Mouse (Mus musculus) embryonic facial prominence, embryonic 12.5 days (tissue): ENCODE measurements around the gene 1700056E22Rik. TPM values are rescaled to one million over a fixed set of nuclear protein-coding genes. Genes with fewer than 3 reads are reported as not detected.

ENCODE experiments used
- ATAC-seq: fragments of 200-750 bp; cut with Nextera tagmentation; 2 replicates; pipeline ENCODE4 v1.8.0; 2017; ENCODE audit not compliant: insufficient number of reproducible peaks, insufficient read depth, low FRiP score, low TSS enrichment
- H3K27ac ChIP-seq: fragments of 300-500 bp; sonication (generic); 2 replicates; pipeline ENCODE4 v1.5.1; 2016; ENCODE audit warnings: mild to moderate bottlenecking
- H3K27me3 ChIP-seq: fragments of 300-500 bp; sonication (generic); 2 replicates; pipeline ENCODE4 v1.6.1; 2016; ENCODE audit warnings: mild to moderate bottlenecking, moderate library complexity
- H3K36me3 ChIP-seq: fragments of 300-500 bp; sonication (generic); 2 replicates; pipeline ENCODE4 v1.6.1; 2016; ENCODE audit warnings: mild to moderate bottlenecking
- H3K4me1 ChIP-seq: fragments of 300-500 bp; sonication (generic); 2 replicates; pipeline ENCODE4 v1.6.1; 2016
- H3K4me2 ChIP-seq: fragments of 300-500 bp; sonication (generic); replicated peaks from 2 replicates; pipeline ENCODE4 v1.6.1; 2016; ENCODE audit warnings: mild to moderate bottlenecking, moderate library complexity
- H3K4me3 ChIP-seq: fragments of 300-500 bp; sonication (generic); 2 replicates; pipeline ENCODE4 v1.5.1; 2016; ENCODE audit warnings: mild to moderate bottlenecking
- H3K9ac ChIP-seq: fragments of 300-500 bp; sonication (generic); 2 replicates; pipeline ENCODE4 v1.6.1; 2016; ENCODE audit warnings: mild to moderate bottlenecking, moderate library complexity
- H3K9me3 ChIP-seq: fragments of 300-500 bp; sonication (generic); 2 replicates; pipeline ENCODE4 v1.6.1; 2016; ENCODE audit warnings: mild to moderate bottlenecking, moderate library complexity
- WGBS: fragments of 180-500 bp; shearing (Covaris S2); methylation state at CpG from one replicate; pipeline ENCODE4 v1.1.7; 2016; 5-methylcytosine and 5-hydroxymethylcytosine counted together
- polyA plus RNA-seq: library from polyadenylated mRNA; unstranded; fragments of >200 nt; fragmentation: Nextera tagmentation; extraction: Ambion mirVana; gene quantifications from 2 replicates; pipeline ENCODE4 v1.2.1, GENCODE M21; 2016

Gene 1700056E22Rik
- polyA plus RNA-seq, 1 experiment from 2014 or later, result 1.0 TPM

GRCm38 (mm10) chr1:184033390-184034010 lies 601 bp downstream of the 1700056E22Rik start:
- Histone ChIP-seq H3K4me3 (peak overlapping the region; percentile 70), H3K4me2 (peak overlapping the region; percentile 85), H3K9me3 (no peaks in the 10 kb centered on the region), H3K36me3 (no peaks in the 10 kb centered on the region), H3K4me1 (0 out of 2 replicates have a peak, but pooled peaks cover 10% of the 10 kb centered on the region), H3K27me3 (0 out of 2 replicates have a peak, but pooled peaks cover 3% of the 10 kb centered on the region), H3K27ac (peak overlapping the region; percentile 94), H3K9ac (peak overlapping the region; percentile 75)
- ATAC-seq, result peak; percentile 73
- under 1% methylated on average over 62 of the region's 63 CpGs for whole genome bisulfite sequencing

- Histone ChIP-seq H3K9me3 (no peaks in the 10 kb centered on the region), H3K4me2 (peak overlapping the region; percentile 85), H3K4me3 (peak overlapping the region; percentile 70), H3K27me3 (0 out of 2 replicates have a peak, but pooled peaks cover 3% of the 10 kb centered on the region), H3K27ac (peak overlapping the region; percentile 94), H3K9ac (peak overlapping the region; percentile 75), H3K36me3 (no peaks in the 10 kb centered on the region), H3K4me1 (0 out of 2 replicates have a peak, but pooled peaks cover 10% of the 10 kb centered on the region)
- ATAC-seq, result no peak
- 21% methylated on average over 19 of the region's 19 CpGs for WGBS
Observed at GRCm38 (mm10) chr1:184032682-184033389, 1.3 kb downstream of the 1700056E22Rik start.

GRCm38 (mm10) chr1:184030070-184030802 lies 3.9 kb downstream of the 1700056E22Rik start:
- ATAC-seq, result no peak
- H3K27me3 ChIP-seq, result 0 out of 2 replicates have a peak, but pooled peaks cover 3% of the 10 kb centered on the region

DNA sequence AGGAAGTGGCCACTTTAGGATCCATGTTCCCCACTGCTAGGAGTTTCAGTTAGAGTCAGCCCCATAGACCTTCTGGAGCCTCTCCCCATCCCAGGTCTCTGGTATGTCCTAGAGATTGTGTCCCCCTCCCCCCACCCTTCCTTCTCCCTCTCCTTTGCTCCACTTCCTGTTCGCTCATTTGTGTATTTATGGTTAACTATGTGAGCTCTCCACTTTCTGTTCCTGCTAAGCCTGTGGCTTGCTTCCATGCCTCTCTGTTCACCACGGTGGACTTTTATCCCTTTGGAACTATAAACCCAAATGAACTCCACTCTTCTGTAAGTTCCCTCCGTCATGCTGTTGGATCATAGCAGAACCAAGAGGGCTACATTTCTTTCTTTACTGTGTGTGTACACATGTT lies 7.1 kb downstream of the 1700056E22Rik start:
- ATAC-seq, result no peak
- 83% methylated on average over 3 of the region's 3 CpGs for WGBS
- Histone ChIP-seq H3K27me3 (no peaks in the 10 kb centered on the region), H3K27ac (no peak overlapping the region), H3K36me3 (no peaks in the 10 kb centered on the region), H3K9me3 (no peaks in the 10 kb centered on the region), H3K4me1 (no peaks in the 10 kb centered on the region), H3K4me3 (no peak overlapping the region), H3K9ac (no peak overlapping the region), H3K4me2 (no peak overlapping the region)

More at GRCm38 (mm10) chr1:184030070-184030802, 3.9 kb downstream of the 1700056E22Rik start:
- no peak overlapping the region for H3K4me2 ChIP-seq
- H3K9ac ChIP-seq, result no peak overlapping the region
- no peaks in the 10 kb centered on the region for H3K36me3 ChIP-seq
- 0 out of 2 replicates have a peak, but pooled peaks cover 6% of the 10 kb centered on the region for H3K4me1 ChIP-seq
- H3K9me3 ChIP-seq, result no peaks in the 10 kb centered on the region
- no peak overlapping the region for H3K4me3 ChIP-seq
- H3K27ac ChIP-seq, result no peak overlapping the region
- WGBS, result 91% methylated on average over 8 of the region's 8 CpGs

DNA sequence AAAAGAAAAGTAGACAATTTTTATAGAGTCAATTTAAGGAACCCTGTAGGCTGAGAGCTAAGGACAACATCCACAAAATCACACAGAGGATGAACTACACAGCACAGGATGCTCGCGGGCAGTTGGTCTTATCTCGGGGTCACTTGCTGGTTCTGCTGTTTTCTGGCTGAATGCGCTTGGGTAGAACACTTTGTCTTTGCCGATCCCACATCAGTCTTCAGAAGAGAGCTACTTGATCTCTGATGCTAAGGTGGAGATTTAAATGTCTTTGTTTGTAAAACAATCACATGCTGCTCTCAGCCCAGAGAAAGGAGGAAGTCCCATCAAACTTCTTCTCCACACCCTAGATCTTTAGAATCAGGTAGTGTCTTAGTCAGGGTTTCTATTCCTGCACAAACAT lies 9.0 kb downstream of the 1700056E22Rik start:
- Histone ChIP-seq H3K36me3 (no peaks in the 10 kb centered on the region), H3K27ac (no peak overlapping the region), H3K4me3 (no peak overlapping the region), H3K4me1 (no peaks in the 10 kb centered on the region), H3K27me3 (no peaks in the 10 kb centered on the region), H3K9me3 (no peaks in the 10 kb centered on the region), H3K4me2 (no peak overlapping the region), H3K9ac (no peak overlapping the region)
- WGBS, result 92% methylated on average over 5 of the region's 5 CpGs
- ATAC-seq, result no peak

GRCm38 (mm10) chr1:184024631-184025030 lies 9.5 kb downstream of the 1700056E22Rik start:
- H3K4me3 ChIP-seq, result no peak overlapping the region
- 96% methylated on average over 2 of the region's 2 CpGs for WGBS
- H3K4me1 ChIP-seq, result no peaks in the 10 kb centered on the region
- no peak for ATAC-seq
- H3K27ac ChIP-seq, result no peak overlapping the region
- H3K9ac ChIP-seq, result no peak overlapping the region
- no peaks in the 10 kb centered on the region for H3K27me3 ChIP-seq
- H3K36me3 ChIP-seq, result no peaks in the 10 kb centered on the region
- no peaks in the 10 kb centered on the region for H3K9me3 ChIP-seq
- H3K4me2 ChIP-seq, result no peak overlapping the region

- H3K27ac ChIP-seq, result no peak overlapping the region
- H3K9ac ChIP-seq, result no peak overlapping the region
- H3K9me3 ChIP-seq, result no peaks in the 10 kb centered on the region
- H3K4me3 ChIP-seq, result no peak overlapping the region
- 64% methylated on average over 2 of the region's 2 CpGs for WGBS
- no peaks in the 10 kb centered on the region for H3K4me1 ChIP-seq
- no peak overlapping the region for H3K4me2 ChIP-seq
- H3K36me3 ChIP-seq, result no peaks in the 10 kb centered on the region
- ATAC-seq, result no peak
- H3K27me3 ChIP-seq, result no peaks in the 10 kb centered on the region
Observed at GRCm38 (mm10) chr1:184023971-184024370, 10.1 kb downstream of the 1700056E22Rik start.

- H3K9ac ChIP-seq, result no peak overlapping the region
- 36% methylated on average over 6 of the region's 6 CpGs for WGBS
- H3K4me3 ChIP-seq, result no peak overlapping the region
- H3K4me2 ChIP-seq, result no peak overlapping the region
- H3K36me3 ChIP-seq, result no peaks in the 10 kb centered on the region
- H3K27ac ChIP-seq, result no peak overlapping the region
- H3K9me3 ChIP-seq, result no peaks in the 10 kb centered on the region
- H3K27me3 ChIP-seq, result no peaks in the 10 kb centered on the region
- ATAC-seq, result no peak
- no peaks in the 10 kb centered on the region for H3K4me1 ChIP-seq
Observed at GRCm38 (mm10) chr1:184019722-184020107, 14.4 kb downstream of the 1700056E22Rik start.

DNA sequence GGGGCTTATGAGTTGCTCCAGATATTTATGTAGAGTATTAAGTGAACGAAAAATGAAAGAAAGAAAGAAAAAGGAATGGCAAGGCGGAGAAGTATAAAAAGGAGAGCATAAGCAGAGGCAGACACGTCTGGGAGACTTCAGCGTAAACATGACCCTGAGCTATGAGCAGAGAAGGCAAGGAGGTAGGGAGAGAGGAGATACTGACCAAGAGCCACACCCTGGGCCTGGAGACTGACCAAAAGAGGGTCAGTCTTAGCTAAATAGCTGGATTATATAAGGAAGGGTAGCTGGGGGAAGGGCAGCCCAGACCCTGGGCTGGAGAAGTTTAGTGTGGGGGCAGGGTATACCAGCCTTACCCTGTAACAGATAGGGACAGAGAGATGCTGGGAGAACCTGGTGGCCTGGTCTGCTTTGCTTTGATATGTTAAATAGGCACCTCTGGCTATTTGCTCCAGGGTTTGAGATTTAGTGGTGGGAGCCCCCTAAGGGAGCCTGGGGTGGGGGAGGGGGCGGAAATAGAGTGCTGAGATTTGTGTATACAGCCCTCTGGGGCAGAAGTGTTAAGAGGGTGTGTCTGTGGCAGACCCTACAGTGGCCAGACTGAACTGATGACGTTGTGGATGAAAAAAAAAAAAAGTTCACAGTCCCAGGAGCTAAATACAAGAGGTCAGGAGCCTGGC lies 14.9 kb downstream of the 1700056E22Rik start:
- Histone ChIP-seq H3K4me1 (no peaks in the 10 kb centered on the region), H3K4me2 (no peak overlapping the region), H3K4me3 (no peak overlapping the region), H3K36me3 (no peaks in the 10 kb centered on the region), H3K9me3 (no peaks in the 10 kb centered on the region), H3K9ac (no peak overlapping the region), H3K27ac (no peak overlapping the region), H3K27me3 (no peaks in the 10 kb centered on the region)
- ATAC-seq, result no peak
- 44% methylated on average over 6 of the region's 6 CpGs for WGBS

- no peak overlapping the region for H3K4me3 ChIP-seq
- no peak for ATAC-seq
- H3K36me3 ChIP-seq, result no peaks in the 10 kb centered on the region
- no peak overlapping the region for H3K9ac ChIP-seq
- H3K4me1 ChIP-seq, result no peaks in the 10 kb centered on the region
- H3K9me3 ChIP-seq, result no peaks in the 10 kb centered on the region
- H3K27me3 ChIP-seq, result no peaks in the 10 kb centered on the region
- H3K27ac ChIP-seq, result no peak overlapping the region
- 83% methylated on average over 2 of the region's 2 CpGs for WGBS
- no peak overlapping the region for H3K4me2 ChIP-seq
Observed at GRCm38 (mm10) chr1:184017606-184018005, 16.5 kb downstream of the 1700056E22Rik start.

DNA sequence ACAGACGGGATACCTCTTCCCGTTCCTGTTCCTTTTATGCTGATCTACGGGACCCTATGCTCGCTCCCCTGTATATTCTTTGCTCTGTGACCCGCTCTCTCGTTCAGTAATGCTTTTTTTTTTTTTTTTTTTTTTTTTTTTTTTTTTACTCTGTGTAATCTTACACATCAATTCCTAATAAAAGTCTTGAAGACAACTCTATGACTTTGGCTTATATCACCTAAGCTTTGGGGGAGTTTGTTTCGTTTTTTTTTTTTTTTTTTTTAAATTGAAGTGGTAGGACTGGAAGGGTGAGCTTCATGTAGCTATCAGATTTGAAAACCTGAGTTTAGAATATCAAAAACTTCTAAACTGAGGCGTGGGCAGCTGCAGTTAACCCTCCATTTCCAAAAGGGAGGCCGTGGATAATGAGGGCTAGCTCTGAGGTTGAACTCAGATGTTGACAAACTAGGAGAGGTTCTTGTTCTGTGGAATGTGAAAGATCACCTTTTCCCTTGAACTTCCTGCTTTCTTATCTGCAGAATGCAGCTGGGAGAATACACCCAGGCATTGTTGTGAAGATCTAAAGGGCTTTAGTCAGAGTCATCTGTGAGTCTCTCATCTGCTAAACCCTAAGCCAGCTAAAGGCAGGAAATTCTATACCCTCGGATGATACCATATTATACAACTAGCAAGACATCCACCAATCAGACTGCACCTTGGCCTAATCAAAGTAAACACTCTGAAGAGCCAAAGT lies 17.9 kb downstream of the 1700056E22Rik start:
- no peak for ATAC-seq
- Histone ChIP-seq H3K9ac (no peak overlapping the region), H3K36me3 (no peaks in the 10 kb centered on the region), H3K4me3 (no peak overlapping the region), H3K9me3 (no peaks in the 10 kb centered on the region), H3K4me1 (no peaks in the 10 kb centered on the region), H3K27ac (no peak overlapping the region), H3K4me2 (no peak overlapping the region), H3K27me3 (no peaks in the 10 kb centered on the region)
- WGBS, result 74% methylated on average over 10 of the region's 10 CpGs
